Mouse (Mus musculus): ENCODE measurements around the gene Pwp2. TPM values are rescaled to one million over a fixed set of nuclear protein-coding genes. Genes with fewer than 3 reads are reported as not detected.

Pwp2 gene
- polyA plus RNA-seq, 1 experiment: 8.2 TPM

DNA sequence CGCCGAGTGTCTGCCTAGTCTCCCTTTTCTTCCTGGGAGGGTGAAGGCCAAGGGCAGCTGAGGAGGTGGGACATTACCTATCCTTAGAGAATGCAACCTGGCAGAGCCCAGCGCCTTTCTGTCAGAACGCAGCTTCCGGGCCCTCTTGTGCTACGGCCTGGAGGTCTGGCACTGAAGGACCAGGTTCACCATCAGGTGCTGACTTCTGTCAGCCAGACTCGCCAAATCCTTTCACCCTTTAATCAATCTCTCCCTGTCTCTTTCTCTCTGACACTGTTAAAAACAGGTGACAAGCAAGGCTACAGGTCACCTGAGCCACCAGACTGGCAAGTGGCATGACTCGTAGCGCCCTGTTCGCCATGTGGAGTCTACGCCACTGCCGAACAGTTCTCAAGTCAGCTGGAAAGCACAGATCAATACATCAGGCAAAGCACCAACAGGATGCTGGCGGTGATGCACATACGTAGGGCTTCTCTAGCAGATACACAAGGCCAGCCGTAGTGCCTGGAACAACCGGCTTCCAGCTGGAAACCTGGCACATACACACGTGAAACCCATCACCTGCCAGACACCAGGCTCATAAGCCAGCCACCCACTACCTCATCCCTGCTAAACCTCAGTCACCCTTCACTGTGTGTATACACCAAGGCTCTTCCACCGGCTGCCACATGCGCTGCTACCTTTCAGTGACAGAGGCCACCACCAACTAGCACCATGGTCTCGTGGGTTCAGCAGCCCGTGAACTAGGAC, 19.5 kb downstream of the Pwp2 start:
- no peak overlapping the region for H3K27ac ChIP-seq (ENCODE audit: insufficient read depth, low read depth, low read length)
- H3K36me3 ChIP-seq (ENCODE audit: control insufficient read depth, insufficient read depth, low read length): 0 out of 2 replicates have a peak, but pooled peaks cover 2% of the 10 kb centered on the region
- TF ChIP-seq CTCF (conservative IDR thresholded peaks at IDR 0.05; ENCODE audit: insufficient read depth, insufficient read length, low read depth, low read length) (no peak), POLR2A (IDR thresholded peaks at IDR 0.05; ENCODE audit: low read depth, low read length) (no peak)
- H3K4me3 ChIP-seq (ENCODE audit: insufficient read depth, low read depth, low read length): no peak overlapping the region
- peaks cover 10% of the 10 kb centered on the region; the same call in 1 of the 2 replicates for H3K4me1 ChIP-seq (ENCODE audit: control insufficient read depth, insufficient read depth, low read length)
- 92% methylated on average over 21 of the region's 21 CpGs for WGBS
- no peak for DNase-seq
- H3K27me3 ChIP-seq (replicated peaks; ENCODE audit: control insufficient read depth, insufficient read depth, low read length): no peaks in the 10 kb centered on the region

DNA sequence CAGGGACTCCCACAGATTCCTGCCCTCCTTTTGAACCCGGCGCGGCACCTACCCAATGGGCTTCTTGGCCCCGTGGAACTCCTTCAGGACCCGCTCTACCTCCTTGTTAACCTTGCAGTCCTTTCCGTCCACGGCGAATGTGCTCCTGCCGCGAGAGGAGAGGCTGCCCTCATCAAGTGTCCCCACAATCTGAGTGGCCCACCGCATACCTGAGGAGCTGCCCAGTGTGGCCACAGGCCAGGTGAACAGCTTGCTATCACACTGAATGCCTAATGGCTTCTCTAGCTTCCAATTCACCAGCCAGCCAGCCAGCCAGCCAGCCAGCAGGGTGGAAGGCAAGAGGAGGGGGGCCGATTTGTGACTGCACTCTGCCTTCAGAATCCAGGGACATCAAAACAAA, 20.2 kb downstream of the Pwp2 start:
- WGBS: 91% methylated on average over 12 of the region's 12 CpGs
- no peaks in the 10 kb centered on the region for H3K27me3 ChIP-seq (replicated peaks; ENCODE audit: control insufficient read depth, insufficient read depth, low read length)
- peaks cover 9% of the 10 kb centered on the region; the same call in 1 of the 2 replicates for H3K4me1 ChIP-seq (ENCODE audit: control insufficient read depth, insufficient read depth, low read length)
- TF ChIP-seq CTCF (conservative IDR thresholded peaks at IDR 0.05; ENCODE audit: insufficient read depth, insufficient read length, low read depth, low read length) (no peak), POLR2A (IDR thresholded peaks at IDR 0.05; ENCODE audit: low read depth, low read length) (no peak)
- no peak overlapping the region for H3K27ac ChIP-seq (ENCODE audit: insufficient read depth, low read depth, low read length)
- H3K36me3 ChIP-seq (ENCODE audit: control insufficient read depth, insufficient read depth, low read length): 0 out of 2 replicates have a peak, but pooled peaks cover 2% of the 10 kb centered on the region
- no peak overlapping the region for H3K4me3 ChIP-seq (ENCODE audit: insufficient read depth, low read depth, low read length)
- no peak for DNase-seq

DNA sequence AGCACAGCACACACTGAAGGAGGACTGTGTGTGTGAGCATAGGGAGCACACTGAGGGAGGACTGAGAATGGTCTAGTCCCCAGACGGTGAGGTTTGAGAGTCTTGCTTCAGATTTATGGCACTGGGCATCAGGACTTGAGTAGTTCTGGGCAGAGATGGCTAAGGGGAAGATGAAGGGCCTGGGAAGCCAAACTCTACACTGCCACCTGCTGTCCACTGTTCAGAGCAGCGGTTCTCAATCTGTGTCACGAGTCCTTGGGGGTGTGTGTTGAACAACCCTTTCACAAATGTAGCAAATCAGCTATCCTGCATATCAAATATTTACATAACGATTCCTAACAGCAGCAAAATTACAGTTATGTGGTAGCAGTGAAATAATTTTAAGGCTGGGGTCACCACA, 21.0 kb downstream of the Pwp2 start:
- Histone ChIP-seq H3K27me3 (replicated peaks; ENCODE audit: control insufficient read depth, insufficient read depth, low read length) (no peaks in the 10 kb centered on the region), H3K4me1 (ENCODE audit: control insufficient read depth, insufficient read depth, low read length) (peaks cover 17% of the 10 kb centered on the region; the same call in 1 of the 2 replicates), H3K4me3 (ENCODE audit: insufficient read depth, low read depth, low read length) (no peak overlapping the region), H3K27ac (ENCODE audit: insufficient read depth, low read depth, low read length) (no peak overlapping the region), H3K36me3 (ENCODE audit: control insufficient read depth, insufficient read depth, low read length) (0 out of 2 replicates have a peak, but pooled peaks cover 2% of the 10 kb centered on the region)
- 10% methylated on average over 4 of the region's 4 CpGs for WGBS
- TF ChIP-seq CTCF (conservative IDR thresholded peaks at IDR 0.05; ENCODE audit: insufficient read depth, insufficient read length, low read depth, low read length) (peak; percentile 83), POLR2A (IDR thresholded peaks at IDR 0.05; ENCODE audit: low read depth, low read length) (no peak)
- DNase-seq: peak; percentile 71

DNA sequence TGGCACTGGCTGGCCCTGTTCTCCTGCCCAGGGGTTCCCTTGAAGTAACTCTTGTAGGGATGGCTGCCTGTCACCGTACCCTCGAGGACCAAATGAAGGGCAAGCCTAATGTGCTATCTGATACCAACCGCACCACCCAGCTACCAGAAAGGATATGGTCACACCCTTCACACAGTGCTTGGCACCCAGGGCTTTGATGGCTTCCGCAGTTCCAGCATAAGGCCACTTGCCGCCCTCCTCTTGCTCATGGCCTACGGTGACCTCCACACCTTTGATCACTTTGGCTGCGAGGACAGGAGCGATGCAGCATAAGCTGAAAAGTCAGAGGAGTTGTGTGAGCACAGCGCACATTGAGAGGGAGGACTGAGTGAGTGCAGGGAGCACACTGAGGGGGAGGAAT, 21.7 kb downstream of the Pwp2 start:
- H3K4me1 ChIP-seq (ENCODE audit: control insufficient read depth, insufficient read depth, low read length): peaks cover 12% of the 10 kb centered on the region; the same call in 1 of the 2 replicates
- TF ChIP-seq CTCF (conservative IDR thresholded peaks at IDR 0.05; ENCODE audit: insufficient read depth, insufficient read length, low read depth, low read length) (no peak), POLR2A (IDR thresholded peaks at IDR 0.05; ENCODE audit: low read depth, low read length) (no peak)
- no peak overlapping the region for H3K27ac ChIP-seq (ENCODE audit: insufficient read depth, low read depth, low read length)
- no peak for DNase-seq
- no peaks in the 10 kb centered on the region for H3K27me3 ChIP-seq (replicated peaks; ENCODE audit: control insufficient read depth, insufficient read depth, low read length)
- no peak overlapping the region for H3K4me3 ChIP-seq (ENCODE audit: insufficient read depth, low read depth, low read length)
- 89% methylated on average over 9 of the region's 9 CpGs for WGBS
- H3K36me3 ChIP-seq (ENCODE audit: control insufficient read depth, insufficient read depth, low read length): 0 out of 2 replicates have a peak, but pooled peaks cover 2% of the 10 kb centered on the region

DNA sequence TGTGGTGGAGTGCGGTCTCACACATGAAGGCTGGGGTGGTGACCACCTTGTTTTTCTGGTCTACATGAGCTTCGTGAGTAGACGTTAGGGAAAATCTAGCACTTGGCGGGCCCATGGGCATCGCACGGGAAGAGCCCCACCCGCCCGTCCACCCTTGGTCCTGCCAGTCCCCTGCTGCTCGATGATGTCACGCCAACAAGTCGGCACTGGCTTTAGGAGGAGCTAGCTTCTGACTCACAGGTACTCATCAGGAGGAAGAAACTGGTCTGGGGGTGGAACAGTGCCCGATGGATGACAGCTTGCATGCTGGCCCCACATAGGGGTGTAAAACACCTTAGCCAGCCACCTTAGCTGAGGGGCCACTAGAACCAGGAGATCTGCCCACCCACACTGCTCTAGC, 22.3 kb downstream of the Pwp2 start:
- TF ChIP-seq CTCF (conservative IDR thresholded peaks at IDR 0.05; ENCODE audit: insufficient read depth, insufficient read length, low read depth, low read length): no peak
- no peak for TF ChIP-seq POLR2A (IDR thresholded peaks at IDR 0.05; ENCODE audit: low read depth, low read length)
- Histone ChIP-seq H3K4me1 (ENCODE audit: control insufficient read depth, insufficient read depth, low read length) (peaks cover 12% of the 10 kb centered on the region; the same call in 1 of the 2 replicates), H3K4me3 (ENCODE audit: insufficient read depth, low read depth, low read length) (no peak overlapping the region), H3K27ac (ENCODE audit: insufficient read depth, low read depth, low read length) (no peak overlapping the region), H3K36me3 (ENCODE audit: control insufficient read depth, insufficient read depth, low read length) (0 out of 2 replicates have a peak, but pooled peaks cover 2% of the 10 kb centered on the region), H3K27me3 (replicated peaks; ENCODE audit: control insufficient read depth, insufficient read depth, low read length) (no peaks in the 10 kb centered on the region)
- WGBS: 93% methylated on average over 12 of the region's 12 CpGs
- DNase-seq: no peak

DNA sequence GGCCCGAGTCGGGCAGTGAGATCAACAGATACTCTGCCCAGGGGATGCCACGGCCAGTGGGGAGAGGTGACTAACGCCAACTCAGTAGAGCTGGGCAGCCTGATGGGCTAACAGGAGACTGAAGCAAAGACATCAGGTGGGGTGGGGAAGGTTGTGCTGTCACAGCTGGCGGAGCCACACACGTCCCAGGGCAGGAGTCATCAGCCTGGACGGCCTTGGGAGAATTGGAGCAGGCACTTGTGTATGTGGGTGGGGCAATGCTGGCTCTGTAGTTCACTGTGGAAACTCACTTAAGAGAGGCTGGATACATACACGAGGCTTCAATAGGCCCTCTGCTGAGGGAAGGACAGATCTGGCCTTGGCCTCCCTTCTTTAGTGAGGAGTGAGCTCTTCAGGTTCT, 23.9 kb downstream of the Pwp2 start:
- no peak overlapping the region for H3K27ac ChIP-seq (ENCODE audit: insufficient read depth, low read depth, low read length)
- no peak for DNase-seq
- TF ChIP-seq POLR2A (IDR thresholded peaks at IDR 0.05; ENCODE audit: low read depth, low read length) (no peak), CTCF (conservative IDR thresholded peaks at IDR 0.05; ENCODE audit: insufficient read depth, insufficient read length, low read depth, low read length) (no peak)
- peaks cover 12% of the 10 kb centered on the region; the same call in 1 of the 2 replicates for H3K4me1 ChIP-seq (ENCODE audit: control insufficient read depth, insufficient read depth, low read length)
- H3K4me3 ChIP-seq (ENCODE audit: insufficient read depth, low read depth, low read length): no peak overlapping the region
- WGBS: 84% methylated on average over 8 of the region's 8 CpGs
- H3K27me3 ChIP-seq (replicated peaks; ENCODE audit: control insufficient read depth, insufficient read depth, low read length): no peaks in the 10 kb centered on the region
- H3K36me3 ChIP-seq (ENCODE audit: control insufficient read depth, insufficient read depth, low read length): 0 out of 2 replicates have a peak, but pooled peaks cover 2% of the 10 kb centered on the region

DNA sequence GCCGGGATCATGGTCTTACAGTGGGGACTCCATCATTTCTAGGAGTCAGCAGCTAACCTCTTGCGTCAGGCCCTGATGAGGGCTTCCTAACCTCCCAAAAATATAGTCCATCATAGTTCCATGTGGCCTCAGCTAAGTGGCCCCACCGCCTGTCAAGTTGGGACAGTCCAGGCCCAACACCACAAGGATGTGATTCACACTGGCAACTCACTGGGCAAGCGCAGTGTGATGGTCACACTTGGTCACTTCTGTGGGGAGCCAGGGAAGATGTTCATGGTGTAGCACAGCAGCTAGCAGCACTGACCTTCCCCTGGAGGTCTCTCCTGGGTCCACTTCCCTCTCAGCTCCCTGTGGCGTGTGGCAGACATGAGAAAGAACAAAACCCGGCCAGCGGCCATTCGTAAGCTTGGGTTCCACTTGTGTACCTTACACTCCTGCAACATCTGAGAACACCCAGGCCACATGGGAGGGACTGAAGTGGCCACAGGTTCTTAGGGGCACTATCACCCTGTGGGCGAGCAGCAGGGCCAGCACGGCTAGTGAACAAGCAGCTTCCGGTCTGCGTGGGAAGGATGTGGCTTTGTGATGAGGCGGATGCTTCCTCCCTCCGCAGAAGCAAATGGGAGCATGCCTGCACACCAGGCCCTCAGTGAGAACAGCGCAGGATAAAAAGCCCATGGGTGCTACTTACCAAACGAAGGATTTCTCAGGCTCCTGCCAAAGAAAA, 24.4 kb downstream of the Pwp2 start:
- 81% methylated on average over 16 of the region's 16 CpGs for WGBS
- no peak for DNase-seq
- Histone ChIP-seq H3K27me3 (replicated peaks; ENCODE audit: control insufficient read depth, insufficient read depth, low read length) (no peaks in the 10 kb centered on the region), H3K4me1 (ENCODE audit: control insufficient read depth, insufficient read depth, low read length) (peaks cover 12% of the 10 kb centered on the region; the same call in 1 of the 2 replicates), H3K27ac (ENCODE audit: insufficient read depth, low read depth, low read length) (no peak overlapping the region), H3K36me3 (ENCODE audit: control insufficient read depth, insufficient read depth, low read length) (0 out of 2 replicates have a peak, but pooled peaks cover 2% of the 10 kb centered on the region), H3K4me3 (ENCODE audit: insufficient read depth, low read depth, low read length) (no peak overlapping the region)
- TF ChIP-seq CTCF (conservative IDR thresholded peaks at IDR 0.05; ENCODE audit: insufficient read depth, insufficient read length, low read depth, low read length) (no peak), POLR2A (IDR thresholded peaks at IDR 0.05; ENCODE audit: low read depth, low read length) (no peak)

Measured in kidney, adult 2 months (tissue).